Mouse (Mus musculus) stomach, postnatal 0 days (tissue): ENCODE data around the gene Gucd1.

Experiments
- CTCF ChIP-seq: IDR thresholded peaks from 2 replicates; pipeline ENCODE4 v1.5.1; 2016; ENCODE audit warnings: antibody characterized with exemption, low read depth, mild to moderate bottlenecking, moderate library complexity
- EP300 ChIP-seq: optimal IDR thresholded peaks from 2 replicates; pipeline ENCODE3; 2016; ENCODE audit warnings: antibody characterized with exemption

- TF ChIP-seq CTCF (no peak), EP300 (no peak)
Measured at GRCm38 (mm10) chr10:75350564-75350963, 167.2 kb downstream of the Gucd1 start.
